In genomic region chr9:41377701-41378626, GRCm38 (mm10) we compare ENCODE assay signal across 8 mouse cellular contexts.
A peak's percentile ranks its signal among the peaks of the same experiment; 100 is the strongest.
DNase-seq lines count a peak whose midpoint lies in the region; ATAC-seq and TF ChIP-seq lines count a peak whose summit lies in the region.

No protein-coding gene starts in this region.

- peak overlapping the region; percentile 85 for H3K27ac ChIP-seq in kidney, embryonic 15.5 days
- peak overlapping the region; percentile 92 for H3K27ac ChIP-seq in embryonic facial prominence, embryonic 13.5 days
- 0 out of 2 replicates have a peak overlapping the region, but pooled peaks have one; percentile 16 for H3K27ac ChIP-seq in intestine, embryonic 16.5 days (ENCODE audit: low read length)
- H3K27ac ChIP-seq in olfactory bulb, adult 2 months (ENCODE audit: insufficient read depth, low read depth, low read length), result peak overlapping the region; percentile 96

- no peak for TF ChIP-seq POLR2A in olfactory bulb, adult 2 months (IDR thresholded peaks at IDR 0.05; ENCODE audit: insufficient read depth, low read depth, low read length)

- H3K9ac ChIP-seq in kidney, embryonic 15.5 days, result peak overlapping the region; percentile 21; the same call in 1 of the 2 replicates
- H3K9ac ChIP-seq in embryonic facial prominence, embryonic 13.5 days, result peak overlapping the region; percentile 61
- H3K9ac ChIP-seq in intestine, embryonic 16.5 days (ENCODE audit: low read depth, low read length), result peak overlapping the region; percentile 11; the same call in 1 of the 2 replicates

- no peaks in the 10 kb centered on the region for H3K36me3 ChIP-seq in kidney, embryonic 15.5 days
- no peaks in the 10 kb centered on the region for H3K36me3 ChIP-seq in embryonic facial prominence, embryonic 13.5 days
- no peaks in the 10 kb centered on the region for H3K36me3 ChIP-seq in intestine, embryonic 16.5 days (ENCODE audit: control insufficient read depth, insufficient read depth, low read length)

- WGBS in kidney, embryonic 15.5 days, result 52% methylated on average over 18 of the region's 18 CpGs
- WGBS in embryonic facial prominence, embryonic 13.5 days, result 41% methylated on average over 18 of the region's 18 CpGs
- WGBS in intestine, embryonic 16.5 days, result 47% methylated on average over 18 of the region's 18 CpGs
- WGBS in olfactory bulb, adult 2 months, result 13% methylated on average over 18 of the region's 18 CpGs

- H3K4me3 ChIP-seq in kidney, embryonic 15.5 days (replicated peaks), result no peak overlapping the region
- H3K4me3 ChIP-seq in embryonic facial prominence, embryonic 13.5 days, result peak overlapping the region; percentile 11
- H3K4me3 ChIP-seq in intestine, embryonic 16.5 days (ENCODE audit: low read length), result no peak overlapping the region
- peak overlapping the region; percentile 38 for H3K4me3 ChIP-seq in olfactory bulb, adult 2 months (ENCODE audit: insufficient read depth, low read depth, low read length)

- TF ChIP-seq CTCF in olfactory bulb, adult 2 months (IDR thresholded peaks at IDR 0.05; ENCODE audit: insufficient read depth, low read depth, low read length), result no peak

- no peak for DNase-seq in kidney, adult 9 months
- no peak for DNase-seq in spleen, adult 12 weeks (ENCODE audit: low spot score)
- no peak for DNase-seq in gastrocnemius, postnatal 4 days (ENCODE audit: low spot score in 2 of 2)
- no peak for DNase-seq in cerebellum, postnatal 36 days

- no peaks in the 10 kb centered on the region for H3K27me3 ChIP-seq in kidney, embryonic 15.5 days
- H3K27me3 ChIP-seq in embryonic facial prominence, embryonic 13.5 days, result no peaks in the 10 kb centered on the region
- H3K27me3 ChIP-seq in intestine, embryonic 16.5 days (replicated peaks; ENCODE audit: control insufficient read depth, insufficient read depth, low read length), result no peaks in the 10 kb centered on the region

- H3K4me2 ChIP-seq in kidney, embryonic 15.5 days, result peak overlapping the region; percentile 24
- H3K4me2 ChIP-seq in embryonic facial prominence, embryonic 13.5 days, result peak overlapping the region; percentile 76
- H3K4me2 ChIP-seq in intestine, embryonic 16.5 days (ENCODE audit: low read depth, low read length), result peak overlapping the region; percentile 21; the same call in 1 of the 2 replicates

- no peak; the same call in 1 of the 2 replicates for ATAC-seq in kidney, embryonic 15.5 days (replicated peaks; ENCODE audit: low FRiP score)
- no peak for ATAC-seq in embryonic facial prominence, embryonic 13.5 days (ENCODE audit: insufficient number of reproducible peaks, insufficient read depth, low FRiP score, low TSS enrichment, low read depth)
- ATAC-seq in intestine, embryonic 16.5 days, result no peak

- H3K9me3 ChIP-seq in kidney, embryonic 15.5 days (replicated peaks), result no peaks in the 10 kb centered on the region
- no peaks in the 10 kb centered on the region for H3K9me3 ChIP-seq in embryonic facial prominence, embryonic 13.5 days
- no peaks in the 10 kb centered on the region for H3K9me3 ChIP-seq in intestine, embryonic 16.5 days (ENCODE audit: control insufficient read depth, low read length)

- H3K4me1 ChIP-seq in kidney, embryonic 15.5 days, result peaks cover 44% of the 10 kb centered on the region
- peaks cover 47% of the 10 kb centered on the region for H3K4me1 ChIP-seq in embryonic facial prominence, embryonic 13.5 days
- peaks cover 11% of the 10 kb centered on the region for H3K4me1 ChIP-seq in intestine, embryonic 16.5 days (ENCODE audit: control insufficient read depth, insufficient read depth, low read length)
- peaks cover 18% of the 10 kb centered on the region for H3K4me1 ChIP-seq in olfactory bulb, adult 2 months (ENCODE audit: control insufficient read depth, insufficient read depth, low read length)

Comparison
In these comparisons a context has a peak if more than half of its experiments do, and no peak if none do; other contexts are left out.
1. H3K27ac ChIP-seq: peak in every context shown above with its lines; median percentile 96 in olfactory bulb, adult 2 months; 92 in embryonic facial prominence, embryonic 13.5 days; 85 in kidney, embryonic 15.5 days; 16 in intestine, embryonic 16.5 days.
2. H3K4me2 ChIP-seq: peak in every context shown above with its lines; median percentile 76 in embryonic facial prominence, embryonic 13.5 days; 24 in kidney, embryonic 15.5 days; 21 in intestine, embryonic 16.5 days.
3. H3K4me3 ChIP-seq: peak in embryonic facial prominence, embryonic 13.5 days (single experiment) and olfactory bulb, adult 2 months (single experiment); none in kidney, embryonic 15.5 days (single experiment) and intestine, embryonic 16.5 days (single experiment).
4. H3K9ac ChIP-seq: peak in every context shown above with its lines; median percentile 61 in embryonic facial prominence, embryonic 13.5 days; 21 in kidney, embryonic 15.5 days; 11 in intestine, embryonic 16.5 days.